Mouse (Mus musculus) liver, embryonic 16.5 days (tissue): ENCODE data around the gene Lamc1. TPM values are rescaled to one million over a fixed set of nuclear protein-coding genes. Genes with fewer than 3 reads are reported as not detected.

Experiments
- ATAC-seq: fragments of 200-750 bp; cut with Nextera tagmentation; 2 replicates; pipeline ENCODE4 v1.8.0; 2017; ENCODE audit warnings: low read depth, mild to moderate bottlenecking, moderate number of reproducible peaks, moderate library complexity
- H3K27ac ChIP-seq: fragments of 300-500 bp; sonication (generic); 2 replicates; pipeline ENCODE4 v1.5.1; 2014; ENCODE audit warnings: mild to moderate bottlenecking, low read length
- H3K27me3 ChIP-seq: fragments of 300-500 bp; sonication (generic); 2 replicates; pipeline ENCODE4 v1.6.1; 2014; ENCODE audit warnings: low read depth, low read length, mixed read lengths; ENCODE audit not compliant: control insufficient read depth, insufficient read depth
- H3K36me3 ChIP-seq: fragments of 300-500 bp; sonication (generic); 2 replicates; pipeline ENCODE4 v1.6.1; 2014; ENCODE audit warnings: mild to moderate bottlenecking; ENCODE audit not compliant: control insufficient read depth, insufficient read depth
- H3K4me1 ChIP-seq: fragments of 300-500 bp; sonication (generic); 2 replicates; pipeline ENCODE4 v1.6.1; 2014; ENCODE audit warnings: low read depth, low read length, mixed read lengths; ENCODE audit not compliant: control insufficient read depth
- H3K4me2 ChIP-seq: fragments of 300-500 bp; sonication (generic); 2 replicates; pipeline ENCODE4 v1.6.1; 2014; ENCODE audit warnings: low read depth, low read length, mixed read lengths
- H3K4me3 ChIP-seq: fragments of 300-500 bp; sonication (generic); 2 replicates; pipeline ENCODE4 v1.5.1; 2014; ENCODE audit warnings: low read depth, mild to moderate bottlenecking, low read length
- H3K9ac ChIP-seq: fragments of 300-500 bp; sonication (generic); 2 replicates; pipeline ENCODE4 v1.6.1; 2014; ENCODE audit warnings: low read depth, low read length
- H3K9me3 ChIP-seq: fragments of 300-500 bp; sonication (generic); replicated peaks from 2 replicates; pipeline ENCODE4 v1.6.1; 2016; ENCODE audit warnings: low read length; ENCODE audit not compliant: control insufficient read depth
- WGBS: fragments of 180-500 bp; shearing (Covaris S2); extraction: QIAGEN DNeasy Blood & Tissue Kit; methylation state at CpG from one replicate; pipeline ENCODE4 v1.1.7; 2014; ENCODE audit not compliant: insufficient replicate concordance; 5-methylcytosine and 5-hydroxymethylcytosine counted together
- polyA plus RNA-seq: library from polyadenylated mRNA; unstranded; fragments of >200 nt; fragmentation: Nextera tagmentation; extraction: Ambion mirVana; gene quantifications from 2 replicates; pipeline ENCODE4 v1.2.1, GENCODE M21; 2015

The Lamc1 gene
- polyA plus RNA-seq, 1 experiment from 2014 or later: 8.9 TPM

DNA sequence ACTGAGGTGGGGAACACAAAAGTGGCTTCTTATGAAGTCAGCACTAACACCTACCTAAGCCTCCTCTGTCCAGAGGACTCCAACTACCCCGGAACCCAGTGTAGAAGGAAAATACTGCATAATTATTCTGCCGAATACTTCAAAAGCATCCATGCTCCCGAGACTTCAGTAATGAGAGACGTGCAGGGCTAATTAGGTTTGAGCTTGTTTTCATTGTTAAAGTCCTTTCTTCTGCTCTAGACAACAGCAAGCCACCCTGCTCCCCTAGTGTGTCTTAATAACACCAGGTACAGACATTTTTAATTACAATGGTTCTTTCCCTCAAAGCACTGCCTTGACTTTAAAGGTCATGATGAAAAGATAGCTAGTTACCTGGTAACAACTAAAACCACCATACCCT is 51.1 kb downstream of the Lamc1 start:
- H3K9me3 ChIP-seq: no peaks in the 10 kb centered on the region
- H3K9ac ChIP-seq: no peak overlapping the region
- ATAC-seq: no peak
- no peak overlapping the region for H3K27ac ChIP-seq
- no peak overlapping the region for H3K4me3 ChIP-seq
- no peaks in the 10 kb centered on the region for H3K27me3 ChIP-seq
- WGBS: 59% methylated on average over 4 of the region's 4 CpGs
- H3K36me3 ChIP-seq: no peaks in the 10 kb centered on the region
- peaks cover 2% of the 10 kb centered on the region for H3K4me1 ChIP-seq
- no peak overlapping the region for H3K4me2 ChIP-seq

GRCm38 (mm10) chr1:153280411-153280810 is 52.2 kb downstream of the Lamc1 start:
- 48% methylated on average over 5 of the region's 5 CpGs for WGBS

DNA sequence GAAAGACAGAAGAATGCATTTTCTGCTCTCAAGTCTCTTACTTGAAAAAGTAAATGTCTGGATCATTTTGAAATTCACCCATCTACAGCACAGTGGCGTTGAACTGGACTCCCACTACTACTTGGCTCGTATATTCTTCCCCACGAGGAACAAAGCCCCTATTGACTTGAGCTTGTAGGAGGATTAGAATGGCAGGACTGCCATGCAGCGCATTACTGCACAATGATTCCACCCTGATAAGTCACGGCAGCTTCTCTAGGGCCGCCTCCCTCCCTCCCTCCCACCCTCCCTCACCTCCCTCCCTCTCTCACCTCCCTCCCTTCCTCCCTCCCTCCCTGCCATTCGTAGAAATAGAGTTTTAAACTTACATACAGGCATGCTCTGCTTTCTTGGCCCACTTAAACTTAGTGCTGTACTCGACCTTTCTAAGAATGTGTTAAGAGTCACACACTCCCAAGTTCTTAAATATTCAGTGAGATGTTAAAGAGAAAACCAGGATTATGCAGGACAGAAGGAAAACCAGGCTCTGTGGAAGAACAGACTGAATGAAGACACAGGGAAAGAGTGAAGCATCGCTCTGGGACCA is 54.5 kb downstream of the Lamc1 start:
- no peak for ATAC-seq
- no peaks in the 10 kb centered on the region for H3K27me3 ChIP-seq
- H3K4me3 ChIP-seq: no peak overlapping the region
- no peaks in the 10 kb centered on the region for H3K9me3 ChIP-seq
- H3K9ac ChIP-seq: no peak overlapping the region
- H3K27ac ChIP-seq: no peak overlapping the region
- H3K4me2 ChIP-seq: no peak overlapping the region
- H3K36me3 ChIP-seq: no peaks in the 10 kb centered on the region
- peaks cover 16% of the 10 kb centered on the region for H3K4me1 ChIP-seq
- 37% methylated on average over 9 of the region's 9 CpGs for WGBS

More at GRCm38 (mm10) chr1:153280411-153280810, 52.2 kb downstream of the Lamc1 start:
- H3K27me3 ChIP-seq: no peaks in the 10 kb centered on the region
- no peak overlapping the region for H3K4me2 ChIP-seq
- no peak for ATAC-seq
- H3K9me3 ChIP-seq: no peaks in the 10 kb centered on the region
- H3K9ac ChIP-seq: no peak overlapping the region
- no peak overlapping the region for H3K27ac ChIP-seq
- H3K4me3 ChIP-seq: no peak overlapping the region
- H3K4me1 ChIP-seq: peaks cover 6% of the 10 kb centered on the region
- H3K36me3 ChIP-seq: no peaks in the 10 kb centered on the region

GRCm38 (mm10) chr1:153275466-153275865 is 57.1 kb downstream of the Lamc1 start:
- Histone ChIP-seq H3K4me3 (no peak overlapping the region), H3K27ac (no peak overlapping the region), H3K27me3 (no peaks in the 10 kb centered on the region), H3K4me1 (peaks cover 16% of the 10 kb centered on the region), H3K36me3 (no peaks in the 10 kb centered on the region), H3K9ac (no peak overlapping the region), H3K4me2 (no peak overlapping the region), H3K9me3 (no peaks in the 10 kb centered on the region)
- 62% methylated on average over 5 of the region's 5 CpGs for WGBS
- ATAC-seq: no peak

DNA sequence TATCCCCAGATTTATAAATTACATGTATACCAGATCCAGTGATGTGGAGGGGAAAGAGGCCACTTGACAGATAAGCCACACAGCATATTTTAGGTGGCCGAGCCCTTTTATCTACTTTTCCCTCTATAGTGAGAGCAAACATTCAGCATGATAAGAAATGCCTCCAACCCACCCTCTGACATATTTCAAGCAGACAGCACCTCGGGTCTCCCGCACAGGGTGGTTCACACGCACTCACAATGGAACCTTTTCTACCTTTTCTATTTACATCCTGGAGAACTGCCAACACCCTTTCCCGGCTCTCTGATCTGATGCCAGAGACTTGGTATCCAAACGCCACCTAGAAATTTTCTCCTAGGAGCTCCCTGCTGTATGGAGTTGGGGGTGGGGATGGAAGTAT is 58.0 kb downstream of the Lamc1 start:
- 17% methylated on average over 6 of the region's 6 CpGs for WGBS
- no peaks in the 10 kb centered on the region for H3K27me3 ChIP-seq
- no peak overlapping the region for H3K4me3 ChIP-seq
- ATAC-seq: peak; percentile 71
- H3K9me3 ChIP-seq: no peaks in the 10 kb centered on the region
- H3K27ac ChIP-seq: no peak overlapping the region
- no peak overlapping the region for H3K9ac ChIP-seq
- H3K36me3 ChIP-seq: no peaks in the 10 kb centered on the region
- no peak overlapping the region for H3K4me2 ChIP-seq
- peaks cover 16% of the 10 kb centered on the region for H3K4me1 ChIP-seq

- peaks cover 21% of the 10 kb centered on the region for H3K4me1 ChIP-seq
- no peak overlapping the region for H3K4me3 ChIP-seq
- H3K27me3 ChIP-seq: no peaks in the 10 kb centered on the region
- H3K4me2 ChIP-seq: 0 out of 2 replicates have a peak overlapping the region, but pooled peaks have one; percentile 3
- no peaks in the 10 kb centered on the region for H3K9me3 ChIP-seq
- WGBS: 22% methylated on average over 8 of the region's 8 CpGs
- no peak overlapping the region for H3K9ac ChIP-seq
- H3K27ac ChIP-seq: no peak overlapping the region
- no peak for ATAC-seq
- H3K36me3 ChIP-seq: no peaks in the 10 kb centered on the region
Measured at GRCm38 (mm10) chr1:153273657-153274056, 58.9 kb downstream of the Lamc1 start.

DNA sequence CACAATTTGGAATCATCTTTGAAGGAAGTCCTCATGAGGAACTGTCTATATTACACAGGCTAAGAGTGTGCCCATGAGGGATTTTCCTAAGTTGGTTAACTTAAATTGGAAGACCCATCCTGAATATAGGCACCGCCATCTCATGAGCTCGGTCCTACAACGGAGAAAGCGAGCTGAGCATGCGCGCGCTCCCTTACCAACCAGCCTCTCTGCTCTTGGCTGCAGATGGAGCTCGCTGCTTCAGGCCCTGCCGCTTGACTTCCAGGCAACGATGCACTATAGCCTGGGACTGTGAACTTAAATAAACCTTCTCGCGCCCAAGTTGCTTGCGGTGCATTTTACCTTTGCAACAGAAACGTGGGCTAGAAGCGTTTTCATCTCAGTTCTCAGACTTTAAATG is 61.8 kb downstream of the Lamc1 start:
- no peaks in the 10 kb centered on the region for H3K27me3 ChIP-seq
- H3K9me3 ChIP-seq: no peaks in the 10 kb centered on the region
- H3K4me2 ChIP-seq: no peak overlapping the region
- no peaks in the 10 kb centered on the region for H3K36me3 ChIP-seq
- WGBS: 83% methylated on average over 15 of the region's 15 CpGs
- no peak overlapping the region for H3K9ac ChIP-seq
- H3K4me1 ChIP-seq: peaks cover 22% of the 10 kb centered on the region
- ATAC-seq: no peak
- no peak overlapping the region for H3K4me3 ChIP-seq
- H3K27ac ChIP-seq: no peak overlapping the region

GRCm38 (mm10) chr1:153269681-153270080 is 62.9 kb downstream of the Lamc1 start:
- WGBS: 59% methylated on average over 6 of the region's 6 CpGs
- peaks cover 19% of the 10 kb centered on the region for H3K4me1 ChIP-seq
- no peak for ATAC-seq

DNA sequence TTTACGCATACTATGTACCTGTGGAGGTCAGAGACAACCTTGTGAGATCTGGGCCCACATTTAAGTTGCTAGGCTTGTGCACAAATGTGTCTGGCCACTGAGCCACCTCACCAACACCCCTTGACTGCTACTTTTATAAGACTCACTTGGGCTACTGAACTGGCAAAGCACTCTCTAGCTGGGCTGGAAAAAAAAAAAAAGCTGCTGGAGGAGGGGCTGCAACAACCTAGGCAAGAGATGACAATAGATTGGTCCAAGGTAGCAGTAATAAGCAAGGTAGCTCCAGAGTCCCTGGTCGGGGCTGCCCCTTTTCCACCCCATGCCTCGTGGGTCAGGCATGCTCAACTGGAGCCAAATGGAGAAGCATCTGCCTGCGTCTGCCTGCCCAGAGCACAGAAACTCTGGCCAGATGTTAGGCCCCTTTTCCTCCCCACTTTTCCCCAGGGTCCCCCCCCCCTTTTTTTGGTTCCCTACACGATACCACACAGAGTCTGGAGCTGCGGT is 63.7 kb downstream of the Lamc1 start:
- Histone ChIP-seq H3K4me3 (no peak overlapping the region), H3K27me3 (no peaks in the 10 kb centered on the region), H3K9ac (no peak overlapping the region), H3K27ac (peak overlapping the region; percentile 70), H3K36me3 (no peaks in the 10 kb centered on the region), H3K9me3 (no peaks in the 10 kb centered on the region), H3K4me1 (peaks cover 16% of the 10 kb centered on the region), H3K4me2 (no peak overlapping the region)
- WGBS: 58% methylated on average over 6 of the region's 6 CpGs
- no peak for ATAC-seq

More at GRCm38 (mm10) chr1:153269681-153270080, 62.9 kb downstream of the Lamc1 start:
- no peaks in the 10 kb centered on the region for H3K27me3 ChIP-seq
- H3K9ac ChIP-seq: no peak overlapping the region
- H3K9me3 ChIP-seq: no peaks in the 10 kb centered on the region
- H3K27ac ChIP-seq: no peak overlapping the region
- no peak overlapping the region for H3K4me2 ChIP-seq
- no peak overlapping the region for H3K4me3 ChIP-seq
- no peaks in the 10 kb centered on the region for H3K36me3 ChIP-seq
